Mouse (Mus musculus) neural tube, embryonic 12.5 days (tissue): ENCODE measurements at regions not wholly inside any gene's neighbourhood (a gene's known extent, or its start where the extent isn't known, plus 50 kb on each side); places are given as distances from the start of the nearest gene placed in this dataset.

Source experiments
- ATAC-seq: fragments of 200-750 bp; cut with Nextera tagmentation; 2 replicates; pipeline ENCODE4 v1.8.0; 2017; ENCODE audit warnings: low read depth, mild to moderate bottlenecking, moderate TSS enrichment, moderate library complexity; ENCODE audit not compliant: low FRiP score
- H3K27ac ChIP-seq: fragments of 300-500 bp; sonication (generic); 2 replicates; pipeline ENCODE4 v1.5.1; 2016
- H3K27me3 ChIP-seq: fragments of 300-500 bp; sonication (generic); replicated peaks from 2 replicates; pipeline ENCODE4 v1.6.1; 2016; ENCODE audit warnings: mild to moderate bottlenecking
- H3K36me3 ChIP-seq: fragments of 300-500 bp; sonication (generic); 2 replicates; pipeline ENCODE4 v1.6.1; 2016; ENCODE audit warnings: mild to moderate bottlenecking
- H3K4me1 ChIP-seq: fragments of 300-500 bp; sonication (generic); 2 replicates; pipeline ENCODE4 v1.6.1; 2016
- H3K4me2 ChIP-seq: fragments of 300-500 bp; sonication (generic); replicated peaks from 2 replicates; pipeline ENCODE4 v1.6.1; 2016; ENCODE audit warnings: mild to moderate bottlenecking
- H3K4me3 ChIP-seq: fragments of 300-500 bp; sonication (generic); 2 replicates; pipeline ENCODE4 v1.5.1; 2016
- H3K9ac ChIP-seq: fragments of 300-500 bp; sonication (generic); 2 replicates; pipeline ENCODE4 v1.6.1; 2016; ENCODE audit warnings: mild to moderate bottlenecking
- H3K9me3 ChIP-seq: fragments of 300-500 bp; sonication (generic); 2 replicates; pipeline ENCODE4 v1.6.1; 2016; ENCODE audit warnings: mild to moderate bottlenecking
- WGBS: fragments of 180-500 bp; shearing (Covaris S2); methylation state at CpG from one replicate; pipeline ENCODE4 v1.1.7; 2016; 5-methylcytosine and 5-hydroxymethylcytosine counted together

- 71% methylated on average over 2 of the region's 2 CpGs for WGBS
- Histone ChIP-seq H3K27ac (no peak overlapping the region), H3K27me3 (no peaks in the 10 kb centered on the region), H3K4me3 (no peak overlapping the region), H3K4me2 (no peak overlapping the region), H3K4me1 (no peaks in the 10 kb centered on the region), H3K36me3 (no peaks in the 10 kb centered on the region), H3K9ac (no peak overlapping the region), H3K9me3 (no peaks in the 10 kb centered on the region)
- no peak for ATAC-seq
These were observed 248.4 kb downstream of the Rfpl4b start for GRCm38 (mm10) chr10:38573146-38573545.

DNA sequence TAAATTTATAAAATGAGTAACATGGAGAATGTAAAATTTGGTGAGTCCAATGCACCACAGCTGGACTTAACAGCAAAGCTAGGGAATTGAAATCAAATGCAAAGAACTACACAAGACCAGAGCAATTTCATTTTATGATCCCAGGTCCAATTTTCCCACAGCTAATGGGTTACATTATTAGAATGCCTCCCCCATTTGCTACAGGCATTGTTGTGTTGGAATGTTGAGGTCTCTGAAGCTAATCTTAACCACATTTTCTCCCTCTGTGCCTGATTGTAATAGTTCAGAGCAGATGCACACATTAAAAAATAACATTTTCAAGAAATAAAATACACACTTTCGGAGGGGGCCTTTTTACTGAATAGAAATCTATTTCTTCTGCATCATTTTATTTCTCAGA, 254.3 kb downstream of the Rfpl4b start:
- no peaks in the 10 kb centered on the region for H3K4me1 ChIP-seq
- no peaks in the 10 kb centered on the region for H3K27me3 ChIP-seq
- no peak overlapping the region for H3K4me2 ChIP-seq
- H3K9ac ChIP-seq, result no peak overlapping the region
- no peaks in the 10 kb centered on the region for H3K36me3 ChIP-seq
- no peak overlapping the region for H3K4me3 ChIP-seq
- ATAC-seq, result no peak
- 85% methylated on average over 1 of the region's 1 CpGs for WGBS
- no peaks in the 10 kb centered on the region for H3K9me3 ChIP-seq
- no peak overlapping the region for H3K27ac ChIP-seq

- Histone ChIP-seq H3K27me3 (no peaks in the 10 kb centered on the region), H3K4me2 (no peak overlapping the region), H3K36me3 (no peaks in the 10 kb centered on the region), H3K27ac (no peak overlapping the region), H3K9ac (no peak overlapping the region), H3K4me1 (no peaks in the 10 kb centered on the region), H3K4me3 (no peak overlapping the region), H3K9me3 (no peaks in the 10 kb centered on the region)
- WGBS, result 87% methylated on average over 1 of the region's 1 CpGs
- no peak for ATAC-seq
These were observed 255.2 kb downstream of the Rfpl4b start for GRCm38 (mm10) chr10:38566361-38566760.

- peak overlapping the region; percentile 24 for H3K4me2 ChIP-seq
These were observed 266.5 kb downstream of the Rfpl4b start for GRCm38 (mm10) chr10:38555040-38555439.

DNA sequence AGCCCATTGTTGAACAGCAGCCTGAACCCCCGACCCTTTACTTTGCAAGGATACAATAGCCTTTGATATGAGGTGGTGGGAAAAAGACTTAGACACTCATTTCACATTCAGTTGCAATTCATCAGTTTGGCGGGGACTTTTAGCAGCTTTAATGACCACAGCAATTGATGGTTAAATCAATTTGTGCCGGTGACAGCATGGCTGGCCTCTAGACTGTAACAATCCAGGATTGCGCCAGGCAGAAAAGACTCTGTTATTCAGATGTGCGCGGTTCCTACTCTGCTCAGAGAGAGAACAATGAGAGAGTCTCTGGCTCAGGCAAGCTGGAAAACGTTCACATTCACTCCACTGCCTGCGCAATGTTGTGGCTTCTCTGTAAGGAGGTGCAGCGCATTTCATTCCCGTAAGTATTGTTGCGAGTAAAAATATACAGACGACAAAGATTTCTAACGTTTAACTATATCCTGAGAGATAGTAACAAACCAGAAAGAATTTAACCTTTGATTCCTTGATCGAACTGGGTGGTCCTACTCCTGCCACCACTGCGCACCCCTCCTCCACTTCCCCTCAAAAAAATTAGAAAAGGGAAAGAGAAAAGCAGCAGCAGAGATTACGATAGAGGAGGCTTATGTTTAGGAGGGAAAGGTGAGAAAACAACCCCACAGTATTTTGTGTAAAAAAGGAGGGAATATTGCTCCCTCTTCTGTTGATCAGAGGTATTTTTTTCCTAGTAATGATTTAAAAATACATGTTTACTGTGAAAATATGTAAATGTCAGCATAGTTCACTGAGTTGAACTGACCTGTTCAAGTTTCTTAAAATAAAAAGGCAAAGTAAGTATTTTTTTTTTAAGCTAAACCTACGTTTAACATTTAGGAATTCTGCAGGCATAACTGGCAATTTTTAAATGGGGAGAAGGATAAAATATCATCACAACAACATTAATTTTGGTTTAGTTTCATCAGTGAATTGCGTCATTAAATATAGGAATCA, 267.6 kb downstream of the Rfpl4b start:
- peak overlapping the region; percentile 55 for H3K4me2 ChIP-seq
- peak overlapping the region; percentile 20; the same call in 1 of the 2 replicates for H3K4me3 ChIP-seq
- 4% methylated on average over 18 of the region's 18 CpGs for WGBS
- peak; percentile 96 for ATAC-seq
- H3K27ac ChIP-seq, result peak overlapping the region; percentile 79
- H3K27me3 ChIP-seq, result no peaks in the 10 kb centered on the region
- H3K36me3 ChIP-seq, result no peaks in the 10 kb centered on the region
- peak overlapping the region; percentile 30; the same call in 1 of the 2 replicates for H3K9ac ChIP-seq
- no peaks in the 10 kb centered on the region; the same call in 1 of the 2 replicates for H3K9me3 ChIP-seq
- H3K4me1 ChIP-seq, result peaks cover 6% of the 10 kb centered on the region

More at GRCm38 (mm10) chr10:38555040-38555439, 266.5 kb downstream of the Rfpl4b start:
- Histone ChIP-seq H3K4me3 (no peak overlapping the region), H3K27me3 (no peaks in the 10 kb centered on the region), H3K36me3 (no peaks in the 10 kb centered on the region), H3K27ac (no peak overlapping the region), H3K4me1 (peaks cover 6% of the 10 kb centered on the region), H3K9ac (no peak overlapping the region), H3K9me3 (no peaks in the 10 kb centered on the region; the same call in 1 of the 2 replicates)
- peak; percentile 77 for ATAC-seq
- 13% methylated on average over 5 of the region's 5 CpGs for WGBS

DNA sequence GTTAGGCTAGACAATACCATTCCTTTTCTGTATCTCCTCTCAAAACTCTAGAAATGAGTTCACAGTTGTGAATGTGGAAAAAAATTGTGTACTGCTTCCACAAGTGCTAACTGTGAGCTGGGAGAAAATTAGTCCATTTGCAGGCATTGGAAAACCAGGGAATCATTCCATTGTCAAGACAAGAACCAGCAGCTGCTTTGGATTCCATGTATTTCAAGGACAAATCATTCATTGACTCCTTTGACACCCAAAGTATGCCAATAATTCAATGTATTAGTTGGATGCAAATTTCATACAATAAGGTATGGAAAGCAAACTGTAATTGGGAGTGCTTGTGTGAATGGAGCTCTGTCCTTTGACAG, 268.3 kb downstream of the Rfpl4b start:
- Histone ChIP-seq H3K9ac (no peak overlapping the region), H3K4me2 (peak overlapping the region; percentile 55), H3K4me1 (peaks cover 6% of the 10 kb centered on the region), H3K27ac (peak overlapping the region; percentile 79; the same call in 1 of the 2 replicates), H3K9me3 (no peaks in the 10 kb centered on the region; the same call in 1 of the 2 replicates), H3K36me3 (no peaks in the 10 kb centered on the region), H3K4me3 (no peak overlapping the region), H3K27me3 (no peaks in the 10 kb centered on the region)
- no peak for ATAC-seq

- Histone ChIP-seq H3K9me3 (no peaks in the 10 kb centered on the region; the same call in 1 of the 2 replicates), H3K4me2 (no peak overlapping the region), H3K36me3 (no peaks in the 10 kb centered on the region), H3K27me3 (no peaks in the 10 kb centered on the region), H3K4me1 (peaks cover 6% of the 10 kb centered on the region), H3K9ac (no peak overlapping the region), H3K27ac (peak overlapping the region; percentile 42; the same call in 1 of the 2 replicates), H3K4me3 (no peak overlapping the region)
- ATAC-seq, result no peak
- 70% methylated on average over 5 of the region's 5 CpGs for WGBS
These were observed 269.1 kb downstream of the Rfpl4b start for GRCm38 (mm10) chr10:38552350-38553076.

- Histone ChIP-seq H3K27me3 (no peaks in the 10 kb centered on the region), H3K9me3 (no peaks in the 10 kb centered on the region), H3K9ac (no peak overlapping the region), H3K4me2 (no peak overlapping the region), H3K27ac (no peak overlapping the region), H3K4me3 (no peak overlapping the region), H3K36me3 (no peaks in the 10 kb centered on the region), H3K4me1 (no peaks in the 10 kb centered on the region)
- 95% methylated on average over 4 of the region's 4 CpGs for WGBS
- no peak for ATAC-seq
These were observed 281.5 kb downstream of the Rfpl4b start for GRCm38 (mm10) chr10:38540031-38540430.

DNA sequence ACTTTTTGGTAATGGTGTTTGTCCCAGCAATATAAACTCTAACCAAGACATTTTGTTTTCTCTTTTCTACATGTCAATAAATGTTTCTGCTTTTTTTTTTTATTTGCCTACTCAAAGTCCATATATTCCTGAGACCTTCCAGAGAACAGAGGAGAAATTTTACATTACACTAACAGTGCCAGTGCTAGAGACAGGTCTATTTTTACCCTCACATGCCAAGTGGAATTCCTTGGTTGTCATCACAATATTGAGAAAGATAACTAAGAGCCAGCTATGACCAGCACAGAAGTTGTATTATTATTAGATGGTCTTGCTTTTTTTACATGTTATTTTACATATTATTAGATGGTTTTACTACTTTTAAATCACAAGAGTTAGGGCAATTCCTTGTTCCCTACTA, 282.8 kb downstream of the Rfpl4b start:
- H3K27ac ChIP-seq, result no peak overlapping the region
- no peak for ATAC-seq
- no peak overlapping the region for H3K9ac ChIP-seq
- no peaks in the 10 kb centered on the region for H3K36me3 ChIP-seq
- no peak overlapping the region for H3K4me3 ChIP-seq
- no peak overlapping the region for H3K4me2 ChIP-seq
- no peaks in the 10 kb centered on the region for H3K9me3 ChIP-seq
- H3K4me1 ChIP-seq, result no peaks in the 10 kb centered on the region
- no peaks in the 10 kb centered on the region for H3K27me3 ChIP-seq

DNA sequence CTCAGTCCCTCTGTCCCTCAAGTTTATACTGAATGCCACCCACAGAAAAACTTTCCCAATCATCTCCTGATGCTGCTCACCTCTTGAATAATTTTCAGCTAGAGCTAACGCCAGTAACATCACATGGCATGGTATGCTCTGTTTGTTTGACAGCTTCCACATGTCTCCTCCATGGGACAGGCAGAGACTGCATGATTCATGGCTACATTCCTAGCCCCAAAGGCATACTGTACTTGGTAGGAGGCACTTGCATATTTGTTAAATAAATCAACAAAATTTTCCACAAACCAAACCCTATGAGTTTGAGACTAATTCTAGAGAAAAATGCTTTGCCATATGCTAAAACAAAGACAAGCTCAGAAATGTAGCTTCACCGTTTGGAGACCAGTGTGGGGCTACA, 304.9 kb downstream of the Rfpl4b start:
- WGBS, result 80% methylated on average over 2 of the region's 2 CpGs
- Histone ChIP-seq H3K4me2 (no peak overlapping the region), H3K27me3 (no peaks in the 10 kb centered on the region), H3K9me3 (no peaks in the 10 kb centered on the region), H3K4me3 (no peak overlapping the region), H3K36me3 (no peaks in the 10 kb centered on the region), H3K4me1 (no peaks in the 10 kb centered on the region), H3K27ac (no peak overlapping the region), H3K9ac (no peak overlapping the region)
- no peak for ATAC-seq
